ENCODE assay signal across 14 mouse cellular contexts in the genomic region with DNA sequence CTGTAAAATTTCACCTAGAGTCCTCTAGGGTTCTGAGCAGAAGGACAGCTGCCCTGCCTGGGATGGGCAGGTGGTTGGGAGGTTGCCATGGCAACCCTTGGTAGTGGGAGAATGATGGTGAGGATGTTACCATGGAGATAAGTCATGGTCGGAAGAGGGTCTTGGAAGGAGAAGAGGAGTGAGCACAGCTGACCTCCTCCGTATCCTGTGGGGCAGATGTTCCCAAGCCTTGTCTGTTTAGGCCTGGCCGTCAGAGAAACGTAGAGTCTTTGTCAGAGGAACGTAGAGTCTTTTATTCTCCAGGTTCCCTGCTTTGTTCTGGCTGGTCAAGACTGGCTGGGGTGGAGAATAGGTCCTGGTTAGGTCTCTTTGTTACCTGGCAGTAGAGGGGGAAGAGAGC. TPM values are rescaled to one million over a fixed set of nuclear protein-coding genes. Genes with fewer than 3 reads are reported as not detected.
DNase-seq lines count a peak whose midpoint lies in the region; ATAC-seq lines count a peak whose summit lies in the region.
"Had no signal": no experiment of that assay in that cellular context is flagged by ENCODE, and none has a peak within 500 bp of the region (broad histone marks: within the 10 kb centered on the region; RNA-seq: fewer than 3 reads in every experiment).

No protein-coding gene starts in this region.

- no peak overlapping the region for H3K4me2 ChIP-seq in neural tube, embryonic 11.5 days (ENCODE audit: low read depth)
- no peak overlapping the region for H3K4me2 ChIP-seq in midbrain, embryonic 14.5 days (ENCODE audit: low read length)
- no peak overlapping the region for H3K4me2 ChIP-seq in heart, embryonic 12.5 days
- H3K4me2 ChIP-seq: heart, embryonic 15.5 days; liver, embryonic 13.5 days had no signal

- H3K9me3 ChIP-seq in neural tube, embryonic 11.5 days (ENCODE audit: control insufficient read depth, low read length) = no peaks in the 10 kb centered on the region
- H3K9me3 ChIP-seq in hindbrain, embryonic 10.5 days = no peaks in the 10 kb centered on the region
- H3K9me3 ChIP-seq in midbrain, embryonic 14.5 days (ENCODE audit: control insufficient read depth, low read length) = no peaks in the 10 kb centered on the region
- no peaks in the 10 kb centered on the region for H3K9me3 ChIP-seq in heart, embryonic 12.5 days (replicated peaks)
- H3K9me3 ChIP-seq: heart, embryonic 15.5 days; liver, embryonic 13.5 days had no signal

- H3K27ac ChIP-seq in neural tube, embryonic 11.5 days (ENCODE audit: low read depth, low read length) = no peak overlapping the region
- H3K27ac ChIP-seq in hindbrain, embryonic 10.5 days = peak overlapping the region; percentile 76
- peak overlapping the region; percentile 58 for H3K27ac ChIP-seq in midbrain, embryonic 14.5 days (replicated peaks; ENCODE audit: low read depth, low read length)
- H3K27ac ChIP-seq in heart, embryonic 12.5 days (ENCODE audit: poor library complexity, severe bottlenecking) = no peak overlapping the region
- H3K27ac ChIP-seq: heart, embryonic 15.5 days; liver, embryonic 13.5 days had no signal

- no peaks in the 10 kb centered on the region; the same call in 1 of the 2 replicates for H3K36me3 ChIP-seq in neural tube, embryonic 11.5 days (ENCODE audit: control insufficient read depth, insufficient read depth, low read length)
- peaks cover 41% of the 10 kb centered on the region for H3K36me3 ChIP-seq in hindbrain, embryonic 10.5 days
- H3K36me3 ChIP-seq in midbrain, embryonic 14.5 days (ENCODE audit: control insufficient read depth, insufficient read depth, low read length) = no peaks in the 10 kb centered on the region
- peaks cover 56% of the 10 kb centered on the region for H3K36me3 ChIP-seq in heart, embryonic 12.5 days
- H3K36me3 ChIP-seq: liver, embryonic 13.5 days had no signal

- H3K4me1 ChIP-seq in neural tube, embryonic 11.5 days (ENCODE audit: control insufficient read depth, insufficient read depth, low read length) = no peaks in the 10 kb centered on the region
- peaks cover 24% of the 10 kb centered on the region for H3K4me1 ChIP-seq in hindbrain, embryonic 10.5 days (replicated peaks)
- peaks cover 10% of the 10 kb centered on the region for H3K4me1 ChIP-seq in midbrain, embryonic 14.5 days (ENCODE audit: control insufficient read depth, insufficient read depth, low read length)
- no peaks in the 10 kb centered on the region for H3K4me1 ChIP-seq in heart, embryonic 12.5 days (replicated peaks)
- H3K4me1 ChIP-seq: heart, embryonic 15.5 days; liver, embryonic 13.5 days had no signal

- peak; percentile 53 for DNase-seq in neural tube, embryonic 11.5 days (ENCODE audit: low spot score)
- DNase-seq in neural tube, embryonic 10.5 days (ENCODE audit: extremely low spot score, low spot score) = no peak
- DNase-seq in hindbrain, embryonic 10.5 days (ENCODE audit: low spot score) = peak; percentile 36
- DNase-seq in midbrain, embryonic 14.5 days = peak; percentile 80
- DNase-seq in layer of hippocampus, postnatal 14 days (ENCODE audit: low spot score in 2 of 2) = no peak
- no peak for DNase-seq in cerebellum, postnatal 25 days
- DNase-seq in testis, postnatal 14 days (ENCODE audit: low spot score) = no peak
- DNase-seq: gastrocnemius, postnatal 10 days; kidney, adult 11 months; liver, embryonic 13.5 days; right cerebral cortex, postnatal 14 days; thymus, postnatal 4 days had no signal

- 39% methylated on average over 5 of the region's 5 CpGs for WGBS in neural tube, embryonic 11.5 days
- WGBS in hindbrain, embryonic 10.5 days = 40% methylated on average over 5 of the region's 5 CpGs
- 8% methylated on average over 5 of the region's 5 CpGs for WGBS in midbrain, embryonic 14.5 days
- 68% methylated on average over 5 of the region's 5 CpGs for WGBS in heart, embryonic 12.5 days

- peak; percentile 63 for ATAC-seq in neural tube, embryonic 11.5 days (ENCODE audit: insufficient read depth, low FRiP score, low TSS enrichment)
- ATAC-seq in midbrain, embryonic 14.5 days (ENCODE audit: low FRiP score, low TSS enrichment) = peak; percentile 64
- ATAC-seq in heart, embryonic 12.5 days (ENCODE audit: insufficient number of reproducible peaks, low FRiP score) = no peak

- no peak overlapping the region for H3K9ac ChIP-seq in neural tube, embryonic 11.5 days (ENCODE audit: low read length)
- no peak overlapping the region for H3K9ac ChIP-seq in midbrain, embryonic 14.5 days (replicated peaks; ENCODE audit: low read length)
- no peak overlapping the region for H3K9ac ChIP-seq in heart, embryonic 12.5 days
- H3K9ac ChIP-seq: heart, embryonic 15.5 days; liver, embryonic 13.5 days had no signal

- H3K4me3 ChIP-seq in neural tube, embryonic 11.5 days (ENCODE audit: low read depth, low read length) = no peak overlapping the region
- H3K4me3 ChIP-seq in hindbrain, embryonic 10.5 days = no peak overlapping the region
- no peak overlapping the region for H3K4me3 ChIP-seq in midbrain, embryonic 14.5 days (replicated peaks; ENCODE audit: low read depth, low read length)
- H3K4me3 ChIP-seq in heart, embryonic 12.5 days = no peak overlapping the region
- H3K4me3 ChIP-seq: heart, embryonic 15.5 days; liver, embryonic 13.5 days had no signal

- no peaks in the 10 kb centered on the region for H3K27me3 ChIP-seq in neural tube, embryonic 11.5 days (ENCODE audit: control insufficient read depth, insufficient read depth, low read length)
- H3K27me3 ChIP-seq in hindbrain, embryonic 10.5 days (ENCODE audit: insufficient read depth, poor library complexity, severe bottlenecking) = no peaks in the 10 kb centered on the region
- H3K27me3 ChIP-seq in midbrain, embryonic 14.5 days (ENCODE audit: control insufficient read depth, insufficient read depth, low read length) = no peaks in the 10 kb centered on the region
- H3K27me3 ChIP-seq in heart, embryonic 12.5 days (replicated peaks) = no peaks in the 10 kb centered on the region
- H3K27me3 ChIP-seq: heart, embryonic 15.5 days; liver, embryonic 13.5 days had no signal

RNA-seq across cellular contexts. Expression of gene Igfbp5, which starts 15.8 kb away (rescaled TPM):
- polyA plus RNA-seq in neural tube, embryonic 11.5 days (2014; fragmentation: Nextera tagmentation; extraction: Ambion mirVana) = 65.4 and 68.5 TPM in 2 replicates
- polyA plus RNA-seq in hindbrain, embryonic 10.5 days (2016; fragmentation: Nextera tagmentation; extraction: Ambion mirVana) = 35.4 and 40.7 TPM in 2 replicates
- polyA plus RNA-seq in midbrain, embryonic 14.5 days (2014; fragmentation: Nextera tagmentation; extraction: Ambion mirVana) = 22.4 and 30.4 TPM in 2 replicates
- polyA plus RNA-seq in heart, embryonic 12.5 days (2016; fragmentation: Nextera tagmentation; extraction: Ambion mirVana) = 179 and 184 TPM in 2 replicates
- total RNA-seq in layer of hippocampus, postnatal 14 days (2021) = 10 to 100 TPM; 61.5 to 66.8 TPM

RNA-seq across cellular contexts. Expression of gene Igfbp2, which starts 34.6 kb away (rescaled TPM):
- 403 and 422 TPM in 2 replicates for polyA plus RNA-seq in neural tube, embryonic 11.5 days (2014; fragmentation: Nextera tagmentation; extraction: Ambion mirVana)
- polyA plus RNA-seq in hindbrain, embryonic 10.5 days (2016; fragmentation: Nextera tagmentation; extraction: Ambion mirVana) = 493 and 750 TPM in 2 replicates
- 200 and 310 TPM in 2 replicates for polyA plus RNA-seq in midbrain, embryonic 14.5 days (2014; fragmentation: Nextera tagmentation; extraction: Ambion mirVana)
- 91.7 and 93.5 TPM in 2 replicates for polyA plus RNA-seq in heart, embryonic 12.5 days (2016; fragmentation: Nextera tagmentation; extraction: Ambion mirVana)
- 100 to 1,000 TPM in 1 of 2 experiments, 10 to 100 TPM in 1; 56.4 to 116 TPM for total RNA-seq in layer of hippocampus, postnatal 14 days (2021)

Comparison
In these comparisons a context has a peak if more than half of its experiments do, and no peak if none do; other contexts are left out.
1. DNase-seq: peak in neural tube, embryonic 11.5 days (single experiment), hindbrain, embryonic 10.5 days (single experiment) and midbrain, embryonic 14.5 days (single experiment); none in neural tube, embryonic 10.5 days (single experiment), layer of hippocampus, postnatal 14 days (0 of 2), cerebellum, postnatal 25 days (0 of 2) and testis, postnatal 14 days (single experiment).
2. H3K27ac ChIP-seq: peak in hindbrain, embryonic 10.5 days (single experiment) and midbrain, embryonic 14.5 days (single experiment); none in neural tube, embryonic 11.5 days (single experiment) and heart, embryonic 12.5 days (single experiment).